Mouse (Mus musculus) kidney, postnatal 14 days (tissue): ENCODE results near the gene Ptprt.

Experiments
- DNase-seq: peaks from one replicate; pipeline ENCODE4 v3.0.0; 2022; ENCODE audit warnings: mixed read lengths

Ptprt gene

DNA sequence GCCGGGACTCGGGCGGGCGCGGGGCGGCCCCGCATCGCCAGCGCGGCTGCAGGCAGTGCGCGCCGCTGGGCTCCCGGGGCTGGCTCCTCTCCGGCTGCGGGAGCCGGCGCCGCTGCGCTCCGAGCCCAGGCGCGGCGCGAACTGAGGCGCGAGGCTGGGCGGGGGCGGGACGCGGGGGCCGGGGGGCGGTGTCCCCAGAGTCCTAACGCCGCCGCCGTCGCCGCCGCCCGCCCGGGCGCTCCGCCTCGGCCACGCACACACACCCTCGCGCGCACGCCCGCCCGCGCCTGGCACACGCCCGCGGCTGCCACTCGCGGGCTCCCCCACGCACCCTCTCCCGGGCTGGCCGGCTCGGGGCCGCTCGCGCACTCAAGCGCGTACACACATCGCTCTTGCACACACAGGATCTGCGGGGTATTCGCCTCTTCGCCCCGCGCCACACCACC, at the start of gene Ptprt:
TSS of gene Ptprt (minus strand) at position 207 of the 446 bp plus-strand sequence.
- no peak for DNase-seq

GRCm38 (mm10) chr2:162710443-162710842, 49.5 kb upstream of the Ptprt start:
- no peak for DNase-seq

DNA sequence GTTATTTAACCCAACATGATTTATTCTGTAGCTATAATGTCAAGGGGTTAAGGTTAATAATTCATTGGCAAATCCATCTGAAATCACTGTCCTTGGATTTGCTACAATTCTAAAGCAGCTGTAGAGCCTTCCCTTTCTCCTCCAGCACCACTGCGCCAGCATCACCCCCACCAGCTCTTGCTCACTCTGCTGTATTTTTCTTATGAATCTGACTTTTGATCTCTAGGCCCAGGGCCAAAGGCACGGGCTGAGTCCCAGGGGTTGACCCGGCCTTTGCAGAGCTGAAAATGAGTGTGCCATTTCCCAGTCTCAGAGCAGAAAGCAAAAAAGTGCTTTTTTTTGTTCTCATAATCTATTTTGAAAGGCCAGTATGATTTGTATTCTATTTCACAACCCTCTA, 38.7 kb upstream of the Ptprt start:
- DNase-seq = peak; percentile 79

DNA sequence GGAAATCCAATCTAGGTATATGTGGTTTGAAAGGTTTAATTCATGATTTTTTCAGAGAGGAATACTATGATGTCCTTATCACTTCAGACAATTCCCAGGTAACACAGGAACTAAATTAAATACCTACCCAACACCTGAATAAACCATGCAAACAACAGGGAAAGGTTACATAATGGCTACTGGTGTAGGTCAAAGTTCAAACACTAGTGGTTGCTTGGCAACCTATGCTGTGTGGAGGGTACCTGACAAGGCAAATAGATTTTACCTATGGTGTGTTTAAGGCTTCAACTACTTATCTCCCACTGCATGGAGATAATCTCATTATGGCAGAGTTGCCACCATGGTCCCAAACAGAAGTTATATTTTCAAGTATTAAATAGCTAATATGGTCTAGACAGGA, 38.1 kb upstream of the Ptprt start:
- peak; percentile 5 for DNase-seq

GRCm38 (mm10) chr2:162698068-162698467, 37.1 kb upstream of the Ptprt start:
- DNase-seq = no peak

GRCm38 (mm10) chr2:162697151-162697550, 36.2 kb upstream of the Ptprt start:
- DNase-seq = no peak

- DNase-seq = no peak
Measured at GRCm38 (mm10) chr2:162692143-162692542, 31.2 kb upstream of the Ptprt start.

DNA sequence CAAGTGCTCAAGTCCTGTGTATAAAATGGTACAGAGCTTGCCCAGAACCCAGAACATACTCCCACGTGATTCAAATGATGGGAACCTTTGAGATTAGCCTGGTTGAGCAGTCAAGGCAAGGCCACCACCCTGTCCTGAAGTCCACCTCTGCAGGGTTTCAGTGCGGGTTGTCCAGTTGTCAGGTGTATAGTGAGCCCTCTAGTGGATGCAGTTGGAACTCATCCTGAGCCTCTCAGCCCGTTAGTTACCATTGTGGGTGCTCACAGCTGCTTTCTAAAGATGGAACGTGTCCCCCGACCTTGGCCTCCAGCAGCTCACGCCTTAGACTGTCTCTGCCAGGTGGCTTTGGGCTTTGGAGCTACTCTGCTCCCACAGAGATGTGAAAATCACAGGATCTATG, 21.7 kb upstream of the Ptprt start:
- peak; percentile 42 for DNase-seq

DNA sequence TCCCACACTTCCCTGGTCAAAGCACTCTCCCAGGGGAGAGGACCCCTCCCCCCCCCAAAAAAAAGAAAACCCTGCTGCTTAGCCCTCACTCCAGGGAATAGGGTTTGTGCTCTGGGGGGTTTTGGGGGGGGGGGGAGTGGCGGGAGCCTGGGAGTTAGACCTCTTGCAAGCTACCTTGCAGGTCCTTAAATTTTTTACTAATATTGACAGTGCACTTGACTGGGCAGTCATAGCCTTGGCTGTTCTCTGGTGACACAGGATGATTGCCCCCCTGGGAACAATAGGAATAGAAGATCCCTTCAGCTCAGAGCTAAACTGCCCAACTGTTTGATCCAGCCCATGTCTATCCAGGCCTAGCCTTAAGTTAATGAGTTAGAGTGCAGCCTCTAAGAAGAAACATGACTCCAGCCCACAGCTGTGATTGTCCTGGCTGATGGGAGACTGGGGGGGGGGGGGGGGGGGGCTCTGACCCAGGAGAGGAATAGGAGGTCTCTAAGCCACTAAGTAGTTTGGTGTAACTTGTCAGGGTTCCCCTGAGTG, 1.6 kb upstream of the Ptprt start:
- DNase-seq = no peak

GRCm38 (mm10) chr2:162661733-162662132, 786 bp upstream of the Ptprt start:
- DNase-seq = no peak

DNA sequence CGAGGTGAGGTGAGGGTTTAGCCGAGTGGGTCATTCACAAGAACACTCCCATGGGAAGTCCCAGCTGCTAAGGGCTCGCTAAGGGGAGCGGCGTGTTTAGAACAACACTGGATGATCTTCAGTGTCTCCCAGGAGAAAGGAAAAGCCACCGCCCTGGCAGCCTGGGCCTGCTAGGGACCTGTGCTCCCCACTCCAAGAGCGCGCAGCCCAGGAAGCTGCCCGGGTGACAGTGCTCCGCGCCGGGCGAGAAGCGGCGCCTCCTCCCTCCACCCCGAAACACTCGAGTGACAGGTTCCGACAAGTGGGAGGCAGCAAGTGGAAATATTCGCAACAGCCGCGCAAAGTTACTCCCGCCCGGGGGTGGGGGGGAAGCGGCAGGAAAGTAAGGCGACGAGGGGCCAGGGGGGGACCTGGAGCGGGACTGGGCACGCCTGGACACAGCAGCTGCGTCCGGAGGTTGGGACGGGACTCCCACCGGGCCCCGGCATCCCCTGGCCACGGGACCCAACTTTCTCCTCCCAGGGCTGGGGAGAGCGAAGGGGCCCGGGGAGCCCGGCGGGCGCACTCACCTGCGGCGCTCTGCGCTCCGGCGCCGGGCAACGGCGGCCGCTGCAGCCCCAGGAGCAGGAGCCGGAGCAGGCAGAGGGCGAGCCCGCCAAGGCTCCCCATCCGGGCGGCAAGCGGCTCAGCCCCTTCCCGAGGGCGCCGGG, 561 bp downstream of the Ptprt start:
- no peak for DNase-seq

- peak; percentile 79 for DNase-seq
Measured at GRCm38 (mm10) chr2:162658997-162659396, 1.9 kb downstream of the Ptprt start.

DNA sequence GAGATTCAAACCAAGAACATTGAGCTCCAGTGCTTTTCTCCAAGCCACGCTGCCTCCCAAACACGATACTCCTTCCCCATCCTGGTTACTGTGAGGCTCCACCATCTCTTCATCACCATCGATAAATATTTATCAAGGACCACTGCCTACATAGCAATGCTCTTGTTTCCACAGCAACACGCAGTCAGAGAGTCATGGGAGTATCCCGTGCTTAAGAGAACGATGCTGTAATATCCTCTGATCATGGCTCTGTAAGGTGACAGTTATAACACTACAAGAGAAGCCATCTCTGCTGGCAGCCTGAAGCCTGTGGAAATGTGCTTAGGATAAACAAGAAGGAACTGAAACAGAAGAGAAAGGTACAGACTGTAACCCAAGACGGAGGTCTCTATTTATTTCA, 3.4 kb downstream of the Ptprt start:
- DNase-seq = no peak

GRCm38 (mm10) chr2:162654416-162654815, 6.5 kb downstream of the Ptprt start:
- DNase-seq = no peak

- DNase-seq = no peak
Measured at GRCm38 (mm10) chr2:162638676-162639075, 22.3 kb downstream of the Ptprt start.

GRCm38 (mm10) chr2:162637537-162637936, 23.4 kb downstream of the Ptprt start:
- no peak for DNase-seq

- DNase-seq = no peak
Measured at GRCm38 (mm10) chr2:162636387-162637009, 24.4 kb downstream of the Ptprt start.

GRCm38 (mm10) chr2:162634901-162635300, 26.0 kb downstream of the Ptprt start:
- no peak for DNase-seq

DNA sequence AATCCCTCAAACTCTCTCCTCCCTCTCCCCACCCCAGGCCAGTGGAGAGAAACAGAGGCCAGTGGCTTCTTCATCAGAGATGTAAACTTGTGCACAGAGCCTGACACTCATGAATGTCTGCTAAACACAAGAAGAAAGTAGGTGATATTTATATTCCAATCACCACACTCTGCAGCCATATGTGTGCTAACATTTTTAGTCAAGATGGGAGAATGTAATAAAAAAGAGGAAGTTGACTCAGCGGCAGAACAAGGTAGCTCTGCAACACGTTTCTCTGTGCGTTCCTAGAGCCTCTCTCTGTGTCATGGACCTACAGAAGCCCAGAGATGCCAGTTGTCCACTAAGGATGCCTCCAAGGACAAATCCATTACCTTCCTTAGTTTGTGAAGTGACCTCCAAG, 34.9 kb downstream of the Ptprt start:
- DNase-seq = no peak

DNA sequence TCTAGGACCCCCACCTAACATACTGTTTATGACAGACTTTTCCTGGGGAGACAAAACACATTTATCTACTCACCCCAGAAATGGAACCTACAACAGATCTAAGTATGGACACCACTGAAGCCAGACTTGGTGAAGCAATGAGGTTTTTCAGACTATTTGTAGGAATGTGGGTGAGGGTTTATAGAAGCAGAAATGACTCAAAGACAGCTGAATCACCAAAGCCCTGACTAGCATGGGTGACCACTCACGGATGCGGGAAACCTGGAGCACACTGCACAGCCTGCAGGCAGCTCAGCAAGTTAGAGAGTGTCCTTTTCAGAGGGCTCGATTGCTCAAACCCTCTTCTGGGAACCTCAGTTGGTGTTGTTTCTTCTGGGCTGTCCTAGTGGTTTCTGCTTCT, 36.2 kb downstream of the Ptprt start:
- no peak for DNase-seq

DNA sequence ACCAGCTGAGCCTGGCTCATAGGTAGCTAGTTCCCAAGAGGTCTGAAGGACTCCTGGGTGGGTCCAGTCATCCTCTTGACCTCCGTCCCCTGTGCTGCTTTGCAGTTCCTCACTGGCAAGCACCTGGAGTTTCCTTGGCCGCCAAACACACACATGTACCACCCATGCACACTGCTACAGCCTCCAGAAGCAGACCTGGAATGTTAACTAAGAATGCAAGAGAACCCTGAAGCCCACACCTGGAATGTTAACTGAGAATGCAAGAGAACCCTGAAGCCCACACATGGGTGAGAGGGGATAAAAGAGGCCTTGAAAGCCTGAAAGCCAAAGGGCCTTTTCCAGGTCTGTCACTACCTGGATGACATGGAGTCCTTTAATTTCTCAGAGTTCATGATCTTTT, 46.7 kb downstream of the Ptprt start:
- no peak for DNase-seq

DNA sequence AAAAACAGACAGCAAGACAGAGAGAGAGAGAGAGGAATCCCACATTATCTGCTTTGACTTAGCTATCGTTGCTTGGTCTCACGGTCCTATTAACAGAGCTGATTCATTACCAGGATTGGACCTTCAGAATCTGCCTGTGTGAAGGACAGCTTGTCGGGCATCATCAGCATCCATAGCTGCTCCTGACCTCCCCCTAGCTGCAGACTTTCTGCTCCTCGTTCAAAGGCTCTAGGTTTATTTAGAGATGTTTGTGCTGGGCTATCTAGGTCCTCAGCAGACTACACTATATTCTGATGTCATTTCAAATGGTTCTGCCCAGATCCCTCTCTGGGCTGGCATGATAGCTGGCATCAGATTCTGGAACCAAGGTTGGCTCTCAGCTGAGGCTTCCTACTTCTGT, 47.5 kb downstream of the Ptprt start:
- no peak for DNase-seq

GRCm38 (mm10) chr2:162602721-162603120, 58.2 kb downstream of the Ptprt start:
- no peak for DNase-seq

DNA sequence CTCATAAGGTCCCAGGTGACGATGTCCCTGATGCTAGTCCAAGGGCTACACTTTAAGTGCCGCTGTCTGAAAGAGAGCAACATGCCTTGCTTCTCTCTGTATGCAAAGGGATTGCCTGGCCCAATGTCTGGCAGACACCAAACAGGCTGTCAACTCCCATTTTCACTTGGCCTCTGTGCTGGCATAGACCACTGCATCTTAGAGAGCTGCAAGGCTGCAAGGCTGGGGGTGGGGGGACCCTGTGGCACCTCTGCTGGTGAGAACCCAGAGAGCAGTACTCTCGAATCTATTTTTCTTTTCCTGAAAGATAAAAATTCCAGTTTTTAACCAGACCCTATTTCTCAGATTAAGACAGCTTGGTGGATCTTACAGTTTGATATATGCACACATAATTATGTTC, 69.6 kb downstream of the Ptprt start:
- no peak for DNase-seq
